Mouse (Mus musculus): ENCODE data around the gene Prss16.

Gene Prss16

GRCm38 (mm10) chr13:22009642-22010041, at the start of gene Prss16:
TSS of gene Prss16 (minus strand) at chr13:22009742.
- no peak for DNase-seq

GRCm38 (mm10) chr13:22053754-22054153, 44.2 kb upstream of the Prss16 start:
- no peak for DNase-seq

- DNase-seq = peak; percentile 16
Observed at GRCm38 (mm10) chr13:22051523-22051859, 41.9 kb upstream of the Prss16 start.

- peak; percentile 96 for DNase-seq
Observed at GRCm38 (mm10) chr13:22050591-22051522, 41.3 kb upstream of the Prss16 start.

- DNase-seq = peak; percentile 73
Observed at GRCm38 (mm10) chr13:22049737-22050440, 40.3 kb upstream of the Prss16 start.

- no peak for DNase-seq
Observed at GRCm38 (mm10) chr13:22049041-22049440, 39.5 kb upstream of the Prss16 start.

GRCm38 (mm10) chr13:22045311-22045710, 35.8 kb upstream of the Prss16 start:
- DNase-seq = no peak

GRCm38 (mm10) chr13:22044432-22045155, 35.1 kb upstream of the Prss16 start:
- DNase-seq = no peak

- DNase-seq = no peak
Observed at GRCm38 (mm10) chr13:22043503-22044431, 34.2 kb upstream of the Prss16 start.

GRCm38 (mm10) chr13:22042568-22043502, 33.3 kb upstream of the Prss16 start, which contains the start of the genes Hist1h2ag and Hist1h2bj:
TSS of gene Hist1h2ag (minus strand) at chr13:22042944.
TSS of gene Hist1h2bj (plus strand) at chr13:22043214.
- DNase-seq = peak; percentile 88

- no peak for DNase-seq
Observed at GRCm38 (mm10) chr13:22041651-22042567, 32.4 kb upstream of the Prss16 start.

GRCm38 (mm10) chr13:22041142-22041536, 31.6 kb upstream of the Prss16 start, which contains the start of gene Hist1h4i:
TSS of gene Hist1h4i (minus strand) at chr13:22041362.
- DNase-seq = peak; percentile 99

- no peak for DNase-seq
Observed at GRCm38 (mm10) chr13:22040464-22041141, 31.1 kb upstream of the Prss16 start.

GRCm38 (mm10) chr13:22039951-22040463, 30.5 kb upstream of the Prss16 start:
- no peak for DNase-seq

- DNase-seq = no peak
Observed at GRCm38 (mm10) chr13:22039364-22039763, 29.8 kb upstream of the Prss16 start.

GRCm38 (mm10) chr13:22037415-22037814, 27.9 kb upstream of the Prss16 start:
- no peak for DNase-seq

- no peak for DNase-seq
Observed at GRCm38 (mm10) chr13:22036986-22037385, 27.4 kb upstream of the Prss16 start.

GRCm38 (mm10) chr13:22036149-22036956, 26.8 kb upstream of the Prss16 start:
- DNase-seq = no peak
